Mouse (Mus musculus) myocyte (in vitro differentiated cells): ENCODE results near the gene Prr36. TPM values are rescaled to one million over a fixed set of nuclear protein-coding genes. Genes with fewer than 3 reads are reported as not detected.

Source experiments
- H3K27me3 ChIP-seq: one replicate; pipeline ENCODE4 v1.6.1; 2011; ENCODE audit not compliant: control insufficient read depth, insufficient read depth, insufficient read length
- H3K36me3 ChIP-seq: one replicate; pipeline ENCODE4 v1.6.1; 2011; ENCODE audit not compliant: control insufficient read depth, insufficient read depth
- H3K4me2 ChIP-seq: one replicate; pipeline ENCODE4 v1.6.1; 2011; ENCODE audit warnings: low read depth, control low read depth
- H3K4me3 ChIP-seq: one replicate; pipeline ENCODE4 v1.5.1; 2011; ENCODE audit warnings: mild to moderate bottlenecking, control low read depth, moderate library complexity
- H3K79me2 ChIP-seq: one replicate; pipeline ENCODE4 v1.6.1; 2011; ENCODE audit not compliant: control insufficient read depth, insufficient read depth
- H3ac ChIP-seq: one replicate; pipeline ENCODE4 v1.6.1; 2011; ENCODE audit not compliant: control insufficient read depth, insufficient read length
- CEBPB ChIP-seq: IDR thresholded peaks from 2 replicates; pipeline ENCODE4 v1.6.1; 2011; ENCODE audit warnings: mild to moderate bottlenecking, moderate library complexity; ENCODE audit not compliant: poor library complexity, insufficient read depth, severe bottlenecking
- E2F4 ChIP-seq: IDR thresholded peaks from one replicate; pipeline ENCODE4 v1.6.1; 2011; ENCODE audit warnings: mild to moderate bottlenecking, control low read depth, moderate library complexity; ENCODE audit not compliant: insufficient read depth
- MAX ChIP-seq: IDR thresholded peaks from one replicate; pipeline ENCODE4 v1.6.1; 2011; ENCODE audit warnings: low read depth, mild to moderate bottlenecking, control low read depth
- MYOD1 ChIP-seq, 3 experiments: IDR thresholded peaks; one replicate each; pipeline ENCODE4 v1.6.1; 2011; ENCODE audit warnings: control low read depth in 2 of 3, low read depth in 2 of 3, mild to moderate bottlenecking in 2 of 3, moderate library complexity in 1 of 3; ENCODE audit not compliant: insufficient read length in 2 of 3, control insufficient read depth in 1 of 3
- MYOG ChIP-seq, 3 experiments: IDR thresholded peaks; one replicate each; pipeline ENCODE4 v1.6.1; 2011; ENCODE audit warnings: control low read depth in 2 of 3, low read depth in 2 of 3, mild to moderate bottlenecking in 2 of 3; ENCODE audit not compliant: insufficient read length in 2 of 3, control insufficient read depth in 1 of 3, insufficient read depth in 1 of 3
- POLR2A ChIP-seq: IDR thresholded peaks from one replicate; pipeline ENCODE4 v1.6.1; 2011; ENCODE audit warnings: low read depth, mild to moderate bottlenecking, control low read depth, moderate library complexity; ENCODE audit not compliant: insufficient read length
- POLR2AphosphoS2 ChIP-seq: IDR thresholded peaks from one replicate; pipeline ENCODE4 v1.6.1; 2011; ENCODE audit warnings: low read depth, control low read depth; ENCODE audit not compliant: insufficient read length
- REST ChIP-seq: IDR thresholded peaks from one replicate; pipeline ENCODE4 v1.6.1; 2011; ENCODE audit warnings: mild to moderate bottlenecking, control low read depth, moderate library complexity; ENCODE audit not compliant: insufficient read depth, insufficient read length
- SRF ChIP-seq: IDR thresholded peaks from one replicate; pipeline ENCODE4 v1.6.1; 2011; ENCODE audit warnings: low read depth; ENCODE audit not compliant: control insufficient read depth, insufficient read length
- TCF12 ChIP-seq: IDR thresholded peaks from one replicate; pipeline ENCODE4 v1.6.1; 2011; ENCODE audit warnings: mild to moderate bottlenecking, control low read depth; ENCODE audit not compliant: poor library complexity, insufficient read depth, severe bottlenecking
- TCF3 ChIP-seq: IDR thresholded peaks from one replicate; pipeline ENCODE4 v1.6.1; 2011; ENCODE audit warnings: low read depth, control low read depth; ENCODE audit not compliant: insufficient read length
- USF1 ChIP-seq: IDR thresholded peaks from one replicate; pipeline ENCODE4 v1.6.1; 2011; ENCODE audit warnings: low read depth, mild to moderate bottlenecking, control low read depth, moderate library complexity
- polyA plus RNA-seq: library from polyadenylated mRNA; unstranded; fragments of >200 nt; fragmentation: generic; extraction: Trizol; gene quantifications from one replicate; pipeline ENCODE4 v1.2.1, GENCODE M21; 2012; ENCODE audit warnings: missing spikeins

Prr36 gene
- polyA plus RNA-seq, 1 experiment, result 0.19 TPM

- TF ChIP-seq SRF (peak; percentile 64), MYOD1 (IDR thresholded peaks at IDR 0.05; ENCODE audit: control insufficient read depth in 1 of 3, insufficient read length in 2 of 3, low read depth in 2 of 3) (peak in 1 of 3 experiments; percentile 65), USF1 (no peak), POLR2AphosphoS2 (peak; percentile 96), POLR2A (peak; percentile 78), REST (no peak), MYOG (IDR thresholded peaks at IDR 0.05; ENCODE audit: control insufficient read depth in 1 of 3, insufficient read depth in 1 of 3, insufficient read length in 2 of 3, low read depth in 2 of 3) (peak in 2 of 3 experiments; percentile 39 to 46)
- Histone ChIP-seq H3K79me2 (peaks cover 31% of the 10 kb centered on the region), H3K27me3 (no peaks in the 10 kb centered on the region), H3K4me3 (peak within 1 kb of the TSS; percentile 89), H3K36me3 (peaks cover 6% of the 10 kb centered on the region), H3ac (peak within 1 kb of the TSS; percentile 76), H3K4me2 (peak within 1 kb of the TSS; percentile 91)
Observed at GRCm38 (mm10) chr8:4238434-4239192, 21.4 kb upstream of the Prr36 start, which contains the start of the genes Map2k7 and Gm49320. Gene Map2k7, plus strand, starts transcription at chr8:4238740. Gene Gm49320, plus strand, starts transcription at chr8:4238865.

- H3K79me2 ChIP-seq, result peaks cover 31% of the 10 kb centered on the region
- TF ChIP-seq SRF (no peak), TCF12 (no peak), CEBPB (no peak), MYOG (IDR thresholded peaks at IDR 0.05; ENCODE audit: control insufficient read depth in 1 of 3, insufficient read depth in 1 of 3, insufficient read length in 2 of 3, low read depth in 2 of 3) (no peak), MAX (no peak)
- H3K36me3 ChIP-seq, result peaks cover 6% of the 10 kb centered on the region
- peak overlapping the region; percentile 76 for H3ac ChIP-seq
- no peaks in the 10 kb centered on the region for H3K27me3 ChIP-seq
- peak overlapping the region; percentile 89 for H3K4me3 ChIP-seq
- peak overlapping the region; percentile 91 for H3K4me2 ChIP-seq
Observed at GRCm38 (mm10) chr8:4237814-4238433, 20.7 kb upstream of the Prr36 start.

- Histone ChIP-seq H3ac (no peak overlapping the region), H3K4me2 (no peak overlapping the region), H3K27me3 (no peaks in the 10 kb centered on the region), H3K79me2 (no peaks in the 10 kb centered on the region), H3K36me3 (no peaks in the 10 kb centered on the region), H3K4me3 (no peak overlapping the region)
- TF ChIP-seq CEBPB (no peak), SRF (no peak), E2F4 (no peak), POLR2AphosphoS2 (no peak), POLR2A (no peak), TCF12 (no peak), MYOD1 (IDR thresholded peaks at IDR 0.05; ENCODE audit: control insufficient read depth in 1 of 3, insufficient read length in 2 of 3, low read depth in 2 of 3) (no peak), REST (no peak), MAX (no peak), MYOG (IDR thresholded peaks at IDR 0.05; ENCODE audit: control insufficient read depth in 1 of 3, insufficient read depth in 1 of 3, insufficient read length in 2 of 3, low read depth in 2 of 3) (no peak)
Observed at GRCm38 (mm10) chr8:4230612-4231351, 13.5 kb upstream of the Prr36 start.

DNA sequence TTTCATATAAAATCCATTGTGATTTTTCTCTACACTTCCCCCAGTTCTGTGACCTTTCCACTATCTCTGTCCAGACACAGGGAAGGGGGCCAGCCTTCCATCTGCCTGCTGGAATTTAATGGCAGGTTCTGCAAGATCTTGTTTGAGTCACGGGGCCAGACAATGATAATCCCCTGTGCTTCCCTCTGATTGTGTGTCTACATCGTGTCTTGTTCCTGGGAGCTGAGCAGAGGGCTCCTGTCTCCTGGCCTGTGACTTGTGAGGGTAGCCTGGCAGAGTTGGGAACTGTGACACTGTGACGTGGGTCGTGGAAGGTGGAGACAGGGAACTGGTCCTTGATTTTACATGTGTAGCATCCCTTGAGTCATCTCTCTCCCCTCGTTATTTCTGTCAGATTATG, 12.5 kb upstream of the Prr36 start:
- Histone ChIP-seq H3K27me3 (peaks cover 1% of the 10 kb centered on the region), H3ac (no peak overlapping the region)
- no peak for TF ChIP-seq CEBPB

GRCm38 (mm10) chr8:4227919-4228318, 10.7 kb upstream of the Prr36 start:
- H3K27me3 ChIP-seq, result peaks cover 14% of the 10 kb centered on the region
- no peaks in the 10 kb centered on the region for H3K79me2 ChIP-seq
- TF ChIP-seq POLR2AphosphoS2 (no peak), POLR2A (no peak), CEBPB (no peak), USF1 (no peak), E2F4 (no peak), MYOG (IDR thresholded peaks at IDR 0.05; ENCODE audit: control insufficient read depth in 1 of 3, insufficient read depth in 1 of 3, insufficient read length in 2 of 3, low read depth in 2 of 3) (no peak), MYOD1 (IDR thresholded peaks at IDR 0.05; ENCODE audit: control insufficient read depth in 1 of 3, insufficient read length in 2 of 3, low read depth in 2 of 3) (no peak), MAX (no peak), TCF12 (no peak), REST (no peak), SRF (no peak), TCF3 (no peak)
- H3ac ChIP-seq, result no peak overlapping the region
- peak overlapping the region; percentile 23 for H3K4me3 ChIP-seq
- H3K4me2 ChIP-seq, result no peak overlapping the region
- H3K36me3 ChIP-seq, result no peaks in the 10 kb centered on the region

More for the DNA sequence above, 12.5 kb upstream of the Prr36 start:
- Histone ChIP-seq H3K79me2 (no peaks in the 10 kb centered on the region), H3K4me2 (no peak overlapping the region), H3K4me3 (no peak overlapping the region), H3K36me3 (no peaks in the 10 kb centered on the region)
